Mouse (Mus musculus): ENCODE measurements around the gene Spata18. TPM values are rescaled to one million over a fixed set of nuclear protein-coding genes. Genes with fewer than 3 reads are reported as not detected.

Spata18 gene
- polyA plus RNA-seq, 1 experiment from 2014 or later = 0.16 TPM

GRCm38 (mm10) chr5:73721682-73722282, 70.6 kb downstream of the Spata18 start:
- Histone ChIP-seq H3K36me3 (no peaks in the 10 kb centered on the region), H3K4me2 (no peak overlapping the region), H3K4me3 (no peak overlapping the region), H3K27me3 (replicated peaks) (peaks cover 9% of the 10 kb centered on the region; the same call in 1 of the 2 replicates), H3K27ac (replicated peaks) (no peak overlapping the region), H3K4me1 (no peaks in the 10 kb centered on the region), H3K9ac (no peak overlapping the region), H3K9me3 (0 out of 2 replicates have a peak, but pooled peaks cover 3% of the 10 kb centered on the region)
- ATAC-seq (ENCODE audit: extremely low read depth, insufficient number of reproducible peaks, low FRiP score, low TSS enrichment) = no peak
- WGBS = 78% methylated on average over 21 of the region's 21 CpGs

GRCm38 (mm10) chr5:73725981-73726380, 74.8 kb downstream of the Spata18 start:
- Histone ChIP-seq H3K36me3 (no peaks in the 10 kb centered on the region), H3K4me1 (peaks cover 18% of the 10 kb centered on the region), H3K27ac (replicated peaks) (no peak overlapping the region), H3K4me3 (no peak overlapping the region), H3K9ac (no peak overlapping the region), H3K4me2 (no peak overlapping the region), H3K9me3 (0 out of 2 replicates have a peak, but pooled peaks cover 3% of the 10 kb centered on the region), H3K27me3 (replicated peaks) (peaks cover 16% of the 10 kb centered on the region; the same call in 1 of the 2 replicates)
- 57% methylated on average over 4 of the region's 4 CpGs for WGBS
- no peak for ATAC-seq (ENCODE audit: extremely low read depth, insufficient number of reproducible peaks, low FRiP score, low TSS enrichment)

GRCm38 (mm10) chr5:73728651-73729050, 77.5 kb downstream of the Spata18 start:
- Histone ChIP-seq H3K27me3 (replicated peaks) (peaks cover 20% of the 10 kb centered on the region; the same call in 1 of the 2 replicates), H3K27ac (replicated peaks) (no peak overlapping the region), H3K4me3 (no peak overlapping the region), H3K9ac (no peak overlapping the region), H3K36me3 (no peaks in the 10 kb centered on the region), H3K9me3 (0 out of 2 replicates have a peak, but pooled peaks cover 3% of the 10 kb centered on the region), H3K4me2 (no peak overlapping the region), H3K4me1 (peaks cover 18% of the 10 kb centered on the region)
- 14% methylated on average over 7 of the region's 7 CpGs for WGBS
- no peak for ATAC-seq (ENCODE audit: extremely low read depth, insufficient number of reproducible peaks, low FRiP score, low TSS enrichment)

Other genes starting within 250 kb of the Spata18 start
- gene Cwh43, start 245.3 kb upstream of the Spata18 start, polyA plus RNA-seq (2015; fragmentation: Nextera tagmentation; extraction: Ambion mirVana) = not detected in 2 replicates
- gene Dcun1d4, start 170.4 kb upstream of the Spata18 start, polyA plus RNA-seq (2015; fragmentation: Nextera tagmentation; extraction: Ambion mirVana) = 15.2 and 15.7 TPM in 2 replicates
- 0.07 TPM in 1 of 2 replicates, not detected in the other for gene Lrrc66, start 18.9 kb upstream of the Spata18 start, polyA plus RNA-seq (2015; fragmentation: Nextera tagmentation; extraction: Ambion mirVana)
- 27.3 and 28.5 TPM in 2 replicates for gene Sgcb, start 3.6 kb upstream of the Spata18 start, polyA plus RNA-seq (2015; fragmentation: Nextera tagmentation; extraction: Ambion mirVana)

All from heart, embryonic 13.5 days (tissue).